Mouse (Mus musculus): ENCODE measurements around the gene Gm3417.
"Not testable (repeated sequence)": the region's sequence is repeated elsewhere in the genome, so short reads cannot be mapped to it uniquely, and the experiment has no call there.

The Gm3417 gene

GRCm38 (mm10) chr17:14958686-14959327, 19.8 kb downstream of the Gm3417 start:
- DNase-seq (ENCODE audit: low spot score): no peak

- no peak for DNase-seq (ENCODE audit: low spot score)
These were observed 25.1 kb downstream of the Gm3417 start for GRCm38 (mm10) chr17:14953452-14953851.

GRCm38 (mm10) chr17:14949161-14949827, 29.3 kb downstream of the Gm3417 start:
- no peak for DNase-seq (ENCODE audit: low spot score)

GRCm38 (mm10) chr17:14944551-14944950, 34.0 kb downstream of the Gm3417 start:
- DNase-seq (ENCODE audit: low spot score): no peak

GRCm38 (mm10) chr17:14943729-14944059, 34.9 kb downstream of the Gm3417 start:
- no peak for DNase-seq (ENCODE audit: low spot score)

- DNase-seq (ENCODE audit: low spot score): peak; percentile 100
These were observed 35.4 kb downstream of the Gm3417 start, which contains the start of the genes Wdr27 and 1600012H06Rik for GRCm38 (mm10) chr17:14943009-14943728. TSS of gene Wdr27 (minus strand) at chr17:14943158. TSS of gene 1600012H06Rik (plus strand) at chr17:14943184.

GRCm38 (mm10) chr17:14942181-14942580, 36.4 kb downstream of the Gm3417 start:
- not testable (repeated sequence) for DNase-seq (ENCODE audit: low spot score)

- no peak for DNase-seq (ENCODE audit: low spot score)
These were observed 42.6 kb downstream of the Gm3417 start for GRCm38 (mm10) chr17:14935841-14936605.

- not testable (repeated sequence) for DNase-seq (ENCODE audit: low spot score)
These were observed 43.3 kb downstream of the Gm3417 start for GRCm38 (mm10) chr17:14935280-14935679.

- no peak for DNase-seq (ENCODE audit: low spot score)
These were observed 47.1 kb downstream of the Gm3417 start for GRCm38 (mm10) chr17:14931469-14931868.

GRCm38 (mm10) chr17:14930697-14931096, 47.9 kb downstream of the Gm3417 start:
- no peak for DNase-seq (ENCODE audit: low spot score)

- no peak for DNase-seq (ENCODE audit: low spot score)
These were observed 50.0 kb downstream of the Gm3417 start for GRCm38 (mm10) chr17:14928631-14929030.

- no peak for DNase-seq (ENCODE audit: low spot score)
These were observed 50.9 kb downstream of the Gm3417 start for GRCm38 (mm10) chr17:14927644-14928218.

GRCm38 (mm10) chr17:14921582-14921981, 57.0 kb downstream of the Gm3417 start:
- DNase-seq (ENCODE audit: low spot score): no peak

- no peak for DNase-seq (ENCODE audit: low spot score)
These were observed 60.7 kb downstream of the Gm3417 start for GRCm38 (mm10) chr17:14917866-14918265.

GRCm38 (mm10) chr17:14914401-14914800, 64.2 kb downstream of the Gm3417 start:
- no peak for DNase-seq (ENCODE audit: low spot score)

All from MN1 (cell line).